In the genomic region with DNA sequence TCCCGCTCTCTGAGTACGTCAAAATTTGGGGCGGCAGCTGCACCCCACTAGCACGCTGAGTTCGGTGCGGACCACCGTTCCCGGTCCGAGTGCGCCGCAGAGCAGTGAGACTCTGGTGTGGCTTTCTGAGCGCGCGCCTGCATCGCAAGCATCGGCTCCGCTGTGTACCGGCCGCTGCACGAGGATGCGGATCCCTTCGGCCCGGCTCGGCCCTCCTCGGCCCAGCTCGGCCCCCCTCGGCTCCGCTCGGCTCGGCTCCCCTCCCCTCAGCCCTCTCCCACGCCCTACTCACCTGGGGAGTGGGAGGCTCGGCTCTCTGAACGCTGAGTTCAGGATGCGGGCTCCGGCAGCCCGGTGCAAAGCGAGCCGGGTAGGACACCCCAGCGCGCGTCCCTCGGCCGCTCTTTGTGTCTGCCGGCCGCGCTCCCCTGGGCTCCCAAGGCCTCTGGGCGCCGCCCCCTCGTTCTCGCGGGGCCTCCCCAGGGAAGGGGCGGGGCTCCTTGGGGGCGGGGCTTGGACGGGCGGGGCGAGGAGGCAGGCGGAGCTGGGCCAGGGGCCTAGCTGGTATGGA, we compare ENCODE assay signal across 8 mouse cellular contexts. TPM values are rescaled to one million over a fixed set of nuclear protein-coding genes. Genes with fewer than 3 reads are reported as not detected.
DNase-seq lines count a peak whose midpoint lies in the region; ATAC-seq and TF ChIP-seq lines count a peak whose summit lies in the region.

No protein-coding gene starts in this region.

- peak overlapping the region; percentile 69 for H3K9ac ChIP-seq in heart, adult 2 months (ENCODE audit: low read depth, low read length)
- H3K9ac ChIP-seq in limb, embryonic 13.5 days = peak overlapping the region; percentile 86
- peak overlapping the region; percentile 86 for H3K9ac ChIP-seq in midbrain, embryonic 14.5 days (replicated peaks; ENCODE audit: low read length)

- H3K27me3 ChIP-seq in heart, adult 2 months (ENCODE audit: control insufficient read depth, insufficient read depth, low read length) = 0 out of 2 replicates have a peak, but pooled peaks cover 3% of the 10 kb centered on the region
- no peaks in the 10 kb centered on the region for H3K27me3 ChIP-seq in kidney, adult 2 months (replicated peaks; ENCODE audit: control insufficient read depth, insufficient read depth, low read length)
- no peaks in the 10 kb centered on the region for H3K27me3 ChIP-seq in limb, embryonic 13.5 days
- no peaks in the 10 kb centered on the region for H3K27me3 ChIP-seq in midbrain, embryonic 14.5 days (ENCODE audit: control insufficient read depth, insufficient read depth, low read length)

- peaks cover 3% of the 10 kb centered on the region for H3K4me1 ChIP-seq in heart, adult 2 months (ENCODE audit: control insufficient read depth, insufficient read depth, low read length)
- H3K4me1 ChIP-seq in kidney, adult 2 months (ENCODE audit: control insufficient read depth, insufficient read depth, low read length) = peaks cover 16% of the 10 kb centered on the region
- H3K4me1 ChIP-seq in limb, embryonic 13.5 days = peaks cover 20% of the 10 kb centered on the region; the same call in 1 of the 2 replicates
- peaks cover 4% of the 10 kb centered on the region; the same call in 1 of the 2 replicates for H3K4me1 ChIP-seq in midbrain, embryonic 14.5 days (ENCODE audit: control insufficient read depth, insufficient read depth, low read length)

- TF ChIP-seq EP300 in heart, adult 2 months (IDR thresholded peaks at IDR 0.05; ENCODE audit: insufficient read depth, low read depth, low read length) = no peak

- no peaks in the 10 kb centered on the region for H3K36me3 ChIP-seq in heart, adult 2 months (ENCODE audit: control insufficient read depth, insufficient read depth, low read length)
- no peaks in the 10 kb centered on the region for H3K36me3 ChIP-seq in kidney, adult 2 months (ENCODE audit: control insufficient read depth, insufficient read depth, low read length)
- H3K36me3 ChIP-seq in limb, embryonic 13.5 days = no peaks in the 10 kb centered on the region
- H3K36me3 ChIP-seq in midbrain, embryonic 14.5 days (ENCODE audit: control insufficient read depth, insufficient read depth, low read length) = no peaks in the 10 kb centered on the region

- ATAC-seq in limb, embryonic 13.5 days (ENCODE audit: low FRiP score, low read depth) = peak; percentile 97
- ATAC-seq in midbrain, embryonic 14.5 days (ENCODE audit: low FRiP score, low TSS enrichment) = peak; percentile 96

- TF ChIP-seq POLR2A in heart, adult 2 months (IDR thresholded peaks at IDR 0.05; ENCODE audit: insufficient read depth, low read depth, low read length) = no peak
- TF ChIP-seq POLR2A in kidney, adult 2 months (IDR thresholded peaks at IDR 0.05; ENCODE audit: low read depth, low read length) = no peak

- H3K4me2 ChIP-seq in limb, embryonic 13.5 days (replicated peaks) = peak overlapping the region; percentile 88
- peak overlapping the region; percentile 64 for H3K4me2 ChIP-seq in midbrain, embryonic 14.5 days (ENCODE audit: low read length)

- intact Hi-C loops in heart, adult 2 months (cut with DNase I) = no loop called here

- no peaks in the 10 kb centered on the region for H3K9me3 ChIP-seq in limb, embryonic 13.5 days
- no peaks in the 10 kb centered on the region for H3K9me3 ChIP-seq in midbrain, embryonic 14.5 days (ENCODE audit: control insufficient read depth, low read length)

- H3K4me3 ChIP-seq in heart, adult 2 months = peak overlapping the region; percentile 57
- H3K4me3 ChIP-seq in kidney, adult 2 months (ENCODE audit: insufficient read depth, low read depth, low read length) = peak overlapping the region; percentile 94
- H3K4me3 ChIP-seq in limb, embryonic 13.5 days = peak overlapping the region; percentile 71
- peak overlapping the region; percentile 66 for H3K4me3 ChIP-seq in midbrain, embryonic 14.5 days (replicated peaks; ENCODE audit: low read depth, low read length)

- 0% methylated on average over 53 of the region's 57 CpGs for WGBS in heart, adult 2 months
- WGBS in kidney, adult 2 months = 1% methylated on average over 57 of the region's 57 CpGs
- 0% methylated on average over 51 of the region's 57 CpGs for WGBS in limb, embryonic 13.5 days
- under 1% methylated on average over 57 of the region's 57 CpGs for WGBS in midbrain, embryonic 14.5 days

- no peak overlapping the region for H3K27ac ChIP-seq in heart, adult 2 months
- peak overlapping the region; percentile 32 for H3K27ac ChIP-seq in kidney, adult 2 months (ENCODE audit: insufficient read depth, low read depth, low read length)
- H3K27ac ChIP-seq in limb, embryonic 13.5 days = peak overlapping the region; percentile 72; the same call in 1 of the 2 replicates
- peak overlapping the region; percentile 68 for H3K27ac ChIP-seq in midbrain, embryonic 14.5 days (replicated peaks; ENCODE audit: low read depth, low read length)

- DNase-seq in 3134 (ENCODE audit: extremely low read depth, insufficient read length, low spot score) = peak; percentile 82
- DNase-seq in adrenal gland, postnatal 14 days = peak; percentile 91
- DNase-seq in embryo, embryonic 9.5 days (ENCODE audit: extremely low spot score) = peak; percentile 93
- peak; percentile 70 to 72 for DNase-seq in heart, adult 2 months
- DNase-seq in kidney, adult 2 months = peak; percentile 79
- DNase-seq in midbrain, embryonic 14.5 days = peak; percentile 88
- DNase-seq in spleen, postnatal 36 days (ENCODE audit: low spot score in 2 of 2) = peak; percentile 55 to 67

- no peaks in the 10 kb centered on the region for H3K79me2 ChIP-seq in heart, adult 2 months (replicated peaks; ENCODE audit: control insufficient read depth, insufficient read depth, low read length)

- no peak for TF ChIP-seq CTCF in heart, adult 2 months (IDR thresholded peaks at IDR 0.05)
- no peak for TF ChIP-seq CTCF in kidney, adult 2 months (conservative IDR thresholded peaks at IDR 0.05; ENCODE audit: insufficient read depth, insufficient read length, low read depth, low read length)

RNA-seq across cellular contexts. Expression of gene Ninl, which starts 30.2 kb away (rescaled TPM):
- 18.9 and 21.8 TPM in 2 replicates for total RNA-seq in adrenal gland, postnatal 14 days (2021)
- total RNA-seq in heart, adult 2 months (2021) = 1 to 10 TPM; 1.4 to 1.5 TPM
- 0.78 and 0.97 TPM in 2 replicates for polyA plus RNA-seq in heart, adult 2 months (2012; rRNA removed)
- polyA plus RNA-seq in kidney, adult 2 months (2012; rRNA removed) = 11.5 and 11.7 TPM in 2 replicates
- 8.6 and 9.8 TPM in 2 replicates for polyA plus RNA-seq in limb, embryonic 13.5 days (2015; fragmentation: Nextera tagmentation; extraction: Ambion mirVana)
- 2.9 and 5.0 TPM in 2 replicates for polyA plus RNA-seq in midbrain, embryonic 14.5 days (2014; fragmentation: Nextera tagmentation; extraction: Ambion mirVana)

RNA-seq across cellular contexts. Expression of gene Nanp, which starts 30.2 kb away (rescaled TPM):
- 10.8 and 13.4 TPM in 2 replicates for total RNA-seq in adrenal gland, postnatal 14 days (2021)
- total RNA-seq in heart, adult 2 months (2021) = 1 to 10 TPM; 1.3 to 1.5 TPM
- 0.70 and 1.3 TPM in 2 replicates for polyA plus RNA-seq in heart, adult 2 months (2012; rRNA removed)
- 4.0 and 6.1 TPM in 2 replicates for polyA plus RNA-seq in kidney, adult 2 months (2012; rRNA removed)
- 49.4 and 51.4 TPM in 2 replicates for polyA plus RNA-seq in limb, embryonic 13.5 days (2015; fragmentation: Nextera tagmentation; extraction: Ambion mirVana)
- 33.5 and 38.0 TPM in 2 replicates for polyA plus RNA-seq in midbrain, embryonic 14.5 days (2014; fragmentation: Nextera tagmentation; extraction: Ambion mirVana)
